Mouse (Mus musculus): ENCODE results near the gene Mybphl.
A peak's percentile ranks its signal among the peaks of the same experiment; 100 is the strongest.

Mybphl gene

GRCm38 (mm10) chr3:108372274-108372673 is 7.6 kb downstream of the Mybphl start:
- DNase-seq (ENCODE audit: low read depth, low spot score): peak; percentile 49

- DNase-seq (ENCODE audit: low read depth, low spot score): peak; percentile 77
Measured at GRCm38 (mm10) chr3:108372691-108373090, 8.0 kb downstream of the Mybphl start.

- DNase-seq (ENCODE audit: low read depth, low spot score): peak; percentile 65
Measured at GRCm38 (mm10) chr3:108378875-108379663, 14.4 kb downstream of the Mybphl start.

GRCm38 (mm10) chr3:108380695-108381094 is 16.0 kb downstream of the Mybphl start:
- peak; percentile 54 for DNase-seq (ENCODE audit: low read depth, low spot score)

GRCm38 (mm10) chr3:108381945-108382875 is 17.5 kb downstream of the Mybphl start:
- DNase-seq (ENCODE audit: low read depth, low spot score): peak; percentile 72

- peak; percentile 92 for DNase-seq (ENCODE audit: low read depth, low spot score)
Measured at GRCm38 (mm10) chr3:108383485-108384354, 19.0 kb downstream of the Mybphl start, which contains the start of gene Psrc1. Gene Psrc1, plus strand, starts transcription at chr3:108383839.

- DNase-seq (ENCODE audit: low read depth, low spot score): peak; percentile 26
Measured at GRCm38 (mm10) chr3:108384425-108384824, 19.7 kb downstream of the Mybphl start.

GRCm38 (mm10) chr3:108386186-108386585 is 21.5 kb downstream of the Mybphl start:
- DNase-seq (ENCODE audit: low read depth, low spot score): no peak

- DNase-seq (ENCODE audit: low read depth, low spot score): peak; percentile 99
Measured at GRCm38 (mm10) chr3:108389111-108389545, 24.4 kb downstream of the Mybphl start.

GRCm38 (mm10) chr3:108392299-108392698 is 27.6 kb downstream of the Mybphl start:
- no peak for DNase-seq (ENCODE audit: low read depth, low spot score)

- DNase-seq (ENCODE audit: low read depth, low spot score): no peak
Measured at GRCm38 (mm10) chr3:108392793-108393192, 28.1 kb downstream of the Mybphl start.

- no peak for DNase-seq (ENCODE audit: low read depth, low spot score)
Measured at GRCm38 (mm10) chr3:108398281-108398680, 33.6 kb downstream of the Mybphl start.

- no peak for DNase-seq (ENCODE audit: low read depth, low spot score)
Measured at GRCm38 (mm10) chr3:108400442-108400841, 35.7 kb downstream of the Mybphl start.

- peak; percentile 94 for DNase-seq (ENCODE audit: low read depth, low spot score)
Measured at GRCm38 (mm10) chr3:108401692-108402527, 37.2 kb downstream of the Mybphl start.

GRCm38 (mm10) chr3:108402528-108402920 is 37.8 kb downstream of the Mybphl start:
- no peak for DNase-seq (ENCODE audit: low read depth, low spot score)

- no peak for DNase-seq (ENCODE audit: low read depth, low spot score)
Measured at GRCm38 (mm10) chr3:108405536-108406305, 41.0 kb downstream of the Mybphl start.

GRCm38 (mm10) chr3:108406306-108406885 is 41.7 kb downstream of the Mybphl start:
- no peak for DNase-seq (ENCODE audit: low read depth, low spot score)

- DNase-seq (ENCODE audit: low read depth, low spot score): no peak
Measured at GRCm38 (mm10) chr3:108408517-108409008, 43.9 kb downstream of the Mybphl start.
